Mouse (Mus musculus) c-Kit-positive CD71-positive TER-119-negative erythroid progenitor cells, embryonic 14.5 days (primary cell): ENCODE measurements around the gene Eefsec.

Experiments used
- DNase-seq: peaks from one replicate; pipeline ENCODE4 v3.0.0-alpha.2; 2013; ENCODE audit warnings: low read depth

Gene Eefsec

DNA sequence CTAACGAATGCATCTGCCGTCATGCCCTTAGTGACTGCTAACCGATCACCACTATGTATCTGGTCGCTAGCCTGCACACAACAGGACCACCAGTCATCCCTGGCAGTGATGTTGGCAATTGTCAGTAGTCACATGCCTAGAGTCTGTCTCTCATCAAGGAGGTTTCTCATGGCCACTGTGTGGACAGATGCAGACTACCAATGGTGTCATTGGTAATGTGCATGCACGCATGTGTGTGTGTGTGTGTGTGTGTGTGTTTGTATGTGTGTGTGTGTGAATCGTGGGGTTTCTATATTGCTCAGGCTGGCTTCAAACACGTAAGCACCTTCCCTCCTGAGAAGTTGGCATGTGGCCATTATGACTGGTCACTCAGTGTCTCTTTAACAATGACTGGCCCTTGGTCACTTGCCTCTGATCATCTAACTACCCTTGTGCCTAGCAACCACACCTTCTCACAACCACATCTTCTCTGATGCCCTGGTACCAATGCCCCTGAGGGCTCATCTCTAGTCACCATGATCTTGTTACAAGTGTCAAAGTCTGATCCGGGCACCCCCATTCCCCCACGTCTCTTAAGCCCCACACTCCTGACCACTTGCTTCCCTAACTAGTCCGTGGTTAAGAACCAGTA, 238.8 kb downstream of the Eefsec start:
- no peak for DNase-seq
